Mouse (Mus musculus) c-Kit-positive CD71-positive TER-119-negative erythroid progenitor cells, embryonic 14.5 days (primary cell): ENCODE results near the gene Cd24a.

ENCODE experiments used
- DNase-seq: peaks from one replicate; pipeline ENCODE4 v3.0.0-alpha.2; 2013; ENCODE audit warnings: low read depth

Gene Cd24a

DNA sequence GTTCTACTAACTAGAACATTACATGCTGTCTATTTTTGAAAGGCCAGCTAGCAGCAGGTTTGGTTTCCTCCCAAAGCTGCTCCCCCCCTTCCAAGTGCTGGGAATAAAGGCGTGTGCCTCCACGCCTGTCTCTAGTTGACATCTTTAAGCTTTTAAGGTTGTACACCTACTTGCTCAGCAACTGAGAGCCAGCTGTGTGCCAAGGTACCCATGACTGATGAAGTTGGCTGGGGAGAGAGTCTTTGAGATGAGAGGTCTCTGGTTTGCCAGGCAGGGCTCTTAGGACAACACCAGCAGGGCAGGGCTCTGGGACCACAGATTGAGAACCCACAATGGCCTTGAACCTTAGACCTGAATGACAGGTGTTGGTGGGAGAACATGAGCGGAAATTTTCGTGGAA is 6.5 kb downstream of the Cd24a start:
- DNase-seq: no peak

DNA sequence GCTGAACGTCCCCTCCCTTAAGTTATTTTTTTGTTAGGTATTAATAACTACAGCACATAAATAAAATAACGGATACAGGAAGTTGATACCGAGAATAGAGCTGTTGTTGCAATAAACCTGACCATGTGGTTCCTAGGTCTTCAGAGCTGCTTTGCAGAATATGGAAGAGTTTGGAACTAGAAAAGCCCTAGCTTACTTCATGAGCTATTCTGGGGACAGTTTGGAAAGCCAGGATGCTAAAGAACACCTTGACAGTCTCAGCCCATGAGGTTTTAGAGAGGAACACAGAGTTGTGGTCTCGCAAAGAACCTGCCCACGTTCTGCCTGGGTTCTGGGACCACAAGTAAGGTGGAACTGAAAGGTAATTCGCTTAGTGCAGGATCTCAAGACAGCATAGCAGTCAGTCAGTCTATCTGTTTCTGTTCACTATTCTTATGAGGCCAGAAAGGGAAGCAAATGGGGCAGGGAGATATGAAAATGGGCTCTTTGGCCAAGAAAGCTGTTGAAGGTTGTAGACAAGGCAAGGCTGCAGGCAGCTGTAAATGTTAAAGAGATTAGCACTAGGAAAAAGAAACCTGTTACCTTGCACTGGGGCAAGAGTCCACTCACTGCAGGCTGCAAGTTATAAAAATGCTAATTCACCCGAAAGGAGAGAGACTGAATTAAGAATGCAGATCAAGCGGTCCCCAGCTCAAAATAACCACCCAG is 10.5 kb downstream of the Cd24a start:
- DNase-seq: no peak

DNA sequence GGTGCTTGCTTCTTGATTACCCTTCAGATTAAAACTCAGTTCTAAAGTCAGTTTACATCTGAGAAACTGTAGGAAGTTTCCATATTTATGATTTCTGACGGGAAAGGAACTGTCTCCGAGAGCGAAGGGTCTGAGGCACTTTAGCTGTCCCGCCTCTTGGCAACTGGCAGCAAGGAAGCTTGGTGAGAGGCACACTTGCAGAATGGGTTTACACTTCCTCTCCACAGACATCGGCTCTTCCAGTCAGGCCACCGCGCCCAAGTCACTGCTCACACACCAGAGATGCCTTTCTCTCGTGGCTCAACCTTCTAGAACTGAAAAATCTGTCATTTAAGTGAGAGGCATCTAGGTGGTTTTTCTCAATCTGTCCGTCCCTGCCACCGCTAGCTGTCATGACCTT is 13.4 kb downstream of the Cd24a start:
- no peak for DNase-seq

DNA sequence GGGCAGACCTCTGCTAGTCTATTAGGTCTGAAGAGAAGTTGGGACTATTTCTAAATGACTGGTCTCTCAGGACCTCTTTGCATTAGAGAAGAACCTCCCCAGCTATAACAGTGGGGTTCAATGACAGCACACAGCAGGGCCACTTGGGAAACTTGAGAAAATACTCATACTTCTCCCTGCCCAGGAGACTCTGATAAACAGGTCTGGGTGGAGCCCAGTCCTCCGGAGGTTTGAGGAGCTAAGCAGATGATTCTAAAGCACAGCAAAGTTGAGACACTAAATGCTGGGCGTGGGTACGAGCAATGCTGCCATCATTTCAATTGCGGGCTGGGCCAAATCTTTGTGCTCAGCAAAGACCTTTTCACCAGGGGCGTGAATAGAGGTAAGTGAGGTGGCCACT is 15.1 kb downstream of the Cd24a start:
- no peak for DNase-seq

DNA sequence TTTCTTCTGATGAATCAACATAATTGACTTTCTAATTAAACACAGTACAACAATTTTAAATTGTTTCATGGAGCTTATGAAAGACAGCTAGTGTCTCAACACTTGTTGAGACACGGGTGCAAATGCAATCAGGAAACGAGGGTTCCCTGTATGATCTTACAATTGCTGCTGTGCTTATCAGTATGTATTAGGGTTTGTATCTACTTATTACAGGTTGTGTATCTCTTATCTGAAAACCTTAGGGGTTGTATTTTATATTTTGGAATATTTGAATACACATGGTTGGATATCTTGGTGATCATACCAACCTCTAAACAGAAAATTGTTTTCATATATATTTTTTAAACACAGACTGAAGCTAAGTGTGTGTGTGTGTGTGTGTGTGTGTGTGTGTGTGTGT is 16.1 kb downstream of the Cd24a start:
- DNase-seq: no peak

DNA sequence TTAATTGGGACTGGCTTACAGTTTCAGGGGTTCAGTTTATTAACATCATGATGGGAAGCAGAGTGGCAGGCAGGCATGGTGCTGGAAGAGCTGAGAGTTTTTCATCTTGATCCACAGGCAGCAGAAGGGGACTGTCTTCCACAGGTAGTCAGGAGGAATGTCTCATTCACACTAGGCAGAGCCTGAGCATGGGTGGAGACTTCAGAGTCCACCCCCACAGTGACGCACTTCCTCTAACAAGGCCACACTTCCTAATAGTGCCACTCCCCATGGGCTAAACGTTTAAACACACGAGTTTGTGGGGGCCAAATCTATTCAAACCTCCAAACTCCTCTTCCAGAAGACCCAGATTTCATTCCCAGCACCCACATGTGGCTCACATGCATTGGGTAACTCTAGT is 16.8 kb downstream of the Cd24a start:
- DNase-seq: no peak

DNA sequence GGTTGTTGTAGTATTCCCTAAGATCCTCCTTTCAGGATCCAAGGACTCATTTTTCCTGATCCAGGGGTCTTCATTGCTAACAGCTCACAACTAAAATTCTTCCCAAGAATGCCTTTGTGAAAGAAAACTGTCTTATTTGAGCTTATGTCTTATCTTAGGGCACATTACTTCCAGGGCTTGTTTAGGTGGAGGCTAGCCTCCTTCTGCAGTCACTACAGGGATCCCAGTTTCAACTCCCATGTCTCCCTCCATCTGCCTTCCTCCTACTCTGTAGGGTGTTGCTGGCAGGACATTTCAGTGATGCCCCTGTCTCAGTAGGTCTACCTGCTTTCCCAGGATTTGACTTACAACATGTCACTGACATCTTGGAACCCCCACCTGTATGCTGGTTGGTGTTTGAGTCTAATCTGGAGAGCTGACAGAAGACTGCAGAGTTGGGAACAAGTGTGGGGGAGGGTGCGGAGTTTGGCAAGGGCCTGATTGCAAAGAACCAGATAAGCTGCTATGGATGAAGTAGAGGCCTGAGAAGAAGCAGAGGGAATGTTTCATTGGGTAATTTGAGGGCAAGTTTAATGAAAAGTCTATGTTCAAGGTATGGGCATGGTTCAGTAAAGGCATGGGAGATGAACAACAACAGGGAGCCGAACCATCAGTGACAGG is 20.1 kb downstream of the Cd24a start:
- DNase-seq: no peak

DNA sequence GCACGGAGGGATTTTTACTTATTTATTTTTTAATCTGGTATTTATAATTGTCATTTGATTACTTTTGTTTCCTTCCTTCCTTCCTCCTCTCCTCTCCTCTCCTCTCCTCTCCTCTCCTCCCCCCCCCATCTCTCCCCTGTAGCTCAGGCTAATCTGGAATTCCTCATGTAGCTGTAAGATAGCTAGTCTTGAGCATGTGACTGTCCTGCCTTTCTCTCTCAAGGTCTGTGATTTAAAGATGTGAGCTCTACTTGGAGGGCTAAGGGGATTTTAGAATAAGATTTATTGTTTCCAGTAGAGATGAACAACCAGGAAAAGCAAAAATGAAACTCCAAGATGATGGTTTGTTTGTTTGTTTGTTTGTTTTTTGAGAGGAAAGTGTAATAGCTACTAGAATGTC is 23.0 kb downstream of the Cd24a start:
- no peak for DNase-seq

DNA sequence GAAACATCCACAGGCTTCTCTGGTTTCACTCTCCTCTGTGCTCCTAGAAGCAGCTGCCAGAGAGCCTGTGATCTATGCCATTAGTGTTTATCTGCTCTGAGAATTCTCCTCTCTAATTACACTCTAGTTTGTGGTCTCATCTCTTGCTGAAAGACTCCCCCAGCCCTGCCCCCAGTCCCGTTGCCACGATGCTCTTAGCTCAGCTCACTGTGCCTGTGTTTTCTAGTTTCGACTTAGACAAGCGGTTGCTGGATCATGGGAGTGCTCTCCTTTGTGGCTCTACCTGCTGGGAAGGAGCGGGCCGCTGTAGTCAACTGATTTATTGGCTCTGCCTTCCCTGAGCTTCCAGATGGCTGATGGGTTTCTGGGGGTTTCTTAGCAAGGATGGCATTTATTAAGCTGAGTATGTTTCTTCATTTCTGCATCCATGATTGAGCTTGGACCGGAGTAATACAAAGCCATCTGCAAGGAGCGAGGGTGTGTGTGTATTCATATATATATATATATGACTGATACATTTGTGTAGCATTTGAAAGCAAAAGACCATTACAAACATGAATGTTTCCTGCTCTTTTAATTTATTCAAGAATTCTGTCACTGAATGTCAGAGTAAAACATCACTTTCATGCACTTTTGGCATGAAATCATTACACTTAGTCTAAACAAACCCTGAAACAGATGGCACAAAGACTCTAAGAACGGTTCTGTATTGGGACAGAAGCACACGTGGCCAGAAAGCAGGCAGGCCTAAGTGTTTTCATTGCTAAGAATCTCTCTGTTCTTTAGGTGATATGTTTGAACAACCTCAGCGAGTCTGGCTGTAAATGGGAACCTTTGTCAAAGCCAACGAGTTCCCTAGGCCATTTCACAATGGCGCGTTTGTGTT is 23.7 kb downstream of the Cd24a start:
- DNase-seq: no peak

DNA sequence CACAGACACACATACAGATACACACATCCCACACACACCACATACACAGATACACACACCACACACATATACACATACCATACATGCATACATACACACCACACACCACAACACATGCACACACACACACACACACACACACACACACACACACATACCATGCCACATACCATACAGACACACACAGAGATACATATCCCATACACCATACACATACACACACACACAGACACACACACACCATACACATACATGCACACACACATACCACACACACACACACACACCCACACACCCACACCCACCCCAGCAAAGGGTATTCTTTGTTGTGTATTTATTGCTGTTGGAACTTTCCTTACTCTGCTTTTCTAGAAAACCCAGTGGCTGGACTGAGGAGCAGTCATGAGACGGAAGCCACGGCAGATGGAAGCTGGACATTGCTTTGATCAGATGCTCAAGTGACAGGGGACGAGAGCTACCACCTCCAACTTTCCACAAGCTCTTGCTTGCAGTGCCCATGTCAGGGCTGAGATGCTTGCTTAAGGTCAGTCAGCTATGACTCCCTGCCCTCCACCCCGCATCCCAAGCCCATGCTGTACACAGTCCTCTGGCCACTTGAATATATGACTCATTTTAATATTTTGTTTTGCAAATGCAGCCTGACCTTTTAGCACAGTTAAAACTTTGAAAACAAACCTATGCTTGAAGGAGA is 26.0 kb downstream of the Cd24a start:
- DNase-seq: no peak

DNA sequence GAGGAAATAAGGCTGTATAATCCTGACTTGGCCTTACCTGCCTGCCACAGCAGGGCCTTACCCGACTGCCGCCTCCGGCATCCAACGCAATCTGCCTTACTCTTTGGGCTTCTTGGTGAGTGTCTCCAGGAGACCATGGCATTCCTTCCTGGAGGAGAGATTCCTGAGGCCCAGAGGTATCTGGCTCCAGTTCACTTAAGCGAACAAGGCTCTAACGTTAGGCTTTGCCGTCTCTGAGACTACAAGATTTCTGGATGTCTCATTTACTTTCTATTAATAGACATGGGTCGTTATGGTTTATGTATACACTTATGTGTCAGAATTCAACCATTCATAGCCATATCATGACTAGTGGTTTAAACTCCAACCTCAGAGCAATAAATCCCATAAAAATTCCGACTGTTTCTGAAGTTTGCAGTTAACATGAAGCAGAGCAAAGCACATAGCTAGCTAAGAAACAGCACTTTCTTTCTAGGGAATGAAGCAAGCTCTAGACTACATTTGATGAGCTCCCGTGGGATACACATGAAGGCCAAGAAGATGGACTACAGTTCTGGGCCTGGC is 26.7 kb downstream of the Cd24a start:
- DNase-seq: no peak

DNA sequence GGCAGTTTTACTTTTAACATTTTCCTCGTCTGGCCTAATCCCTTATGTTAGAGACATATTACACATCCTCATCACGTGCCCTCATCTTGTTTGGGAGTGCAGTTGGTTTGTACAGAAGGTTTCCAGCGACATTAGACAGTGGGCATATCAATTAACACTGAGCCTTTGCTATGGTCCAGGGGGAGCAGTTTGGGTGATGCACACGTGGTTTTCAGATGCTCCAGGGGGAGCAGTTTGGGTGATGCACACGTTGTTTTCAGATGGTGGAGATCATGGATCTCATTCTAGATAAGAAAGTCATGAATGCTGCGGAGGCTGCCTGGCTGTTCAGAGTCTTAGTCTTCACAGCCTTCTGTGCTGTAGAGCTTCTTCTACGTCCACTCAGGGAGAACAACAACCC is 27.8 kb downstream of the Cd24a start:
- DNase-seq: no peak

DNA sequence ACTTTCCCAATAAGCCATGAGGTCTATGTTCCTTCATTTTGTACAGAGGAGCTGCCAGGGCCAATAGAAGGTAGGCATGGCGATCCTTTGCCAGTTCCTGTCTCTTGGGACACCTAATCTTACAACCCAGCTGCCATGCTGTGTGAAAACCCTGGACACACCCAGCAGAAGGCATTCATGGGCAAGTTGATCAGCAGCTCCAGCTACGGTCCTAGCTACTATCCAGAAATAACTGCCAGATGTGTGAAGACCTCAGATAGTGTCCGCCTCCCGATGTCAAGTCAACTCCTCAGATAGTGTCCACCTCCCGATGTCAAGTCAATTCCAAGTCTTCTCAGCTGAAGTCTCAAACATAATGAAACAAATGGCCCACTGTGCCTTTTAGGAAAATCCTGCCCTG is 31.4 kb downstream of the Cd24a start:
- DNase-seq: peak; percentile 91

DNA sequence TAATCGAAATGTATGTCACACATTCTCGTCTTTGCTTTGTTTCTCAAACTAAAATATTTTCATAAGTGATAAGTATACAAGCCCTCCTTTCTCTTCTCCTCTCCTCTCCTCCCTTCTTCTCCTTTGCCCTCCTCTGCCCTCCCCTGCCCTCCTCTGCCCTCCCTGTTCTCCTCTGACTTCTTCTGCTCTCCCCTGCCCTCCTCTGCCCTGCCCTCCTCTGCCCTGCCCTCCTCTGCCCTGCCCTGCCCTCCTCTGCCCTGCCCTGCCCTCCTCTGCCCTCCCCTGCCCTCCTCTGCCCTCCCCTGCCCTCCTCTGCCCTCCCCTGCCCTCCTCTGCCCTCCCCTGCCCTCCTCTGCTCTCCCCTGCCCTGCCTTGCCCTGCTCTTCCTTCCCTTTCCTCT is 31.9 kb downstream of the Cd24a start:
- DNase-seq: no peak

DNA sequence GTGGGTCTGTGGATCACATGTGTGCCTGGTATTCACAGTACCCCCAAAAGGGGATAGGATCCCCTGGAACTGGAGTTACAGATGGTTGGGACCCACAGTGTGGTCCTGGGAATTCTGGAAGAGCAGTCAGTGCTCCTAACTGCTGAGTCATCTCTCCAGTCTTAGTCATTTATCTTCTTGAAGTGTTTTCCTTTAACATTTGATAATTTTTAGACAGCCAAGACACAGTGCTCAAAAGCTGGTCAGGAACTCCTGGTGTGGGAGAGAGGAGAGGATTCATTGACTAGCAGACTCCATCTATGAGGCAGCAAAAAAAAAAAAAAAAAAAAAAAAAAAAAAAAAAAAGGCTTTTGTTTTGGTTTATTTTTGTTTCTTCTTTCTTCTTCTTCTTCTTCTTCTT is 33.0 kb downstream of the Cd24a start:
- no peak for DNase-seq

DNA sequence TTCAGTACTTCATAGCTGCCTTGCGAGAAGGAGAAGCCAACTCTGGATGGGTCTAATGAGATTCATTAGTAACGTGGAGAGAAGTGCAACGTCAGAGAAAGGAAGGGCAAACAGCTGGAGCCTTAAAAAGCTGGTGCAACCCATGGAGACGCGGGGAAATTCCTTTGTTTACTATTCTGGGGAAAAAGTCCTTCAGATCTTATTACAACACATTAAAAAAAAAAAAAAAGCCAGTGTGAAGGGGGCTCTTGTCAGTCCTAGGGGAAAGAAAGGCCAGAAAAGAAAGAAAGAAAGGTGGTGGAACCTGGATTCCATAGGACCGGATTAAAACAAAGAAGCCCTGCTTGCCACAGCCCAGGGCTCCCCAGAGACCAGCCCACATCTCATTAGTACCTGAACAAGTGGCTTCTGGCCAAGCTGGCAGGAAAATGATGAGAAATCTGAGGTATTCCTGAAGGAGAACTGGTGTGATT is 41.0 kb downstream of the Cd24a start:
- no peak for DNase-seq

DNA sequence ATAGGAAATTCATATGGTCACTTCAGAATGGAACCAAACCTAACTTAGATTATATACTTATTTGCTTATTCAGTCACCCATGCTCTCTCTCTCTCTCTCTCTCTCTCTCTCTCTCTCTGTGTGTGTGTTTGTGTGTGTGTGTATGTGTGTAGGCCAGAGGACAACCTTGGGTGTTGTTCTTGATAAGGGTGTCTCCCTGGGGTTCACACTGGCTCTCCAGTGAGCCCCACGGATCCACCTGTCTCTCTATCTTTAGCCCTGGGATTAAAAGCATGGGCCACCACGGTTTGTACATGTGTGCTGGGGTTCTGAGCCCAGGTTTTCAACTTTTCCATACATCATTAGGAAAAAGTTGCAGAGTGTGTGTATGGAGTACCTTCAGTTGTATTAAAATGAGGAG is 41.9 kb downstream of the Cd24a start:
- DNase-seq: no peak

DNA sequence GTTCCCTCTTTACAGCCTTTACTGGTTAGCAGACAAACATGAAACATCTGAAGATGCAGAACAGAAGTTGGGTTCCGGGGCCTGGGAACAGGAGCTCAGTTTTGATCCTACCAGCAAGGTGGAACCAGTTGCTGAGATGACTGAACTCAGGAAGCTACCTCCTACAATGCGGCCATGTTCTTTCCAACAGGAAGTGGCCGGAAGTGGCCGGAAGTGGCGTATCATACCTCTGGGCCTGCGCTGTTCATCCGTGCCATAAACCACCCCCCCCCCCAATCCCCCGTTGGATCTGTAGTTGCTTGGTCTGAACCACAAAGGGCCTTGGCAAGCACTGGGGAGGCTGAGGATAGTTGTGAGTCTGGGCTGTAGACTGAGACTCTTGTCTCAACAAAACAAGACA is 45.4 kb downstream of the Cd24a start:
- DNase-seq: no peak

DNA sequence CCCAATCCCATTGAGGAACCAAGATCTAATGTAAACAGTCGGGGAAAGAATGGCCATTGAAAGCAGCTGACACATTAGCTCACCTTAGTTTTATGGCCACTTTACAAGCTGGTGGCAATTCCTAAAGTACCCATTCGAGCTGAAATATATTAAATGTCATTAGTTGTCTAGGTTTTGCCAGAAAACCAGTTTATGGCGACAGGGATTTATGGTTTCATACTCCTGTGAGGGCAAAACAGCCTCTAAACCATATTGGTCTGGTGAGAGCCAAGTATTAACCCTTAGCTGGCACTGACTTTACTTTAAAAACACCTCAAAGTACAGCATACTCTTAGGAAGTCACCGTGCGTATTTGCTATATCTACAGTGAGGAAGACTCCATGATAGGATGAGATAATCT is 46.3 kb downstream of the Cd24a start:
- no peak for DNase-seq

DNA sequence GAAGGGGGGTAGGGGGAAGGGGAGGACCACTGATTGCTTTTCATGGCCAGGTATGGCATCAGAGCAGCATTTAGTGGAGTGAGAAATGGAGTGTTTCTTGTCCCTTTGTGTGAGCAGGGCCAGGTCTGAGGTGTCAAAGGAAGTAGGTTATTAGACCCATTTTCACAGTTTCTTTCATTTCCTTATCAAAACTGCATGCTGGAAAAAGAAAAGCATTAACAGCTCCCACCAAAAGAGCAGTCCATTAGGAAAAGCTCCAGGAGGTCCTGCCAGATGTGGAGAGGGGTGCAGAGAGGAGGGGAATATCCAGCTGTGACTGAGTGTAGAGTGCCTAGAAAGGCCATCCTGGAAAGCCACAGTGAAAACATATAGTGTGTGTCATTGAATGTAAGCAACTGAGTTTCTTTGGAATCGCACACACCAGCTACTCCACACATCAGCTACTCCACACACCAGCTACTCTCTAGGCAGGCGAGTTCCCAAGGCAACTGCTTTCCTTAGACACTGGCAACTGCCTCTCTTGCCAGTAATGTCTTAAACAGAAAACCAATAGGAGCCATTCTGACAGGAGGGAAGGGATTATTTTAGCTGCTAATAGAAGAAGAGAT is 46.8 kb downstream of the Cd24a start:
- no peak for DNase-seq

DNA sequence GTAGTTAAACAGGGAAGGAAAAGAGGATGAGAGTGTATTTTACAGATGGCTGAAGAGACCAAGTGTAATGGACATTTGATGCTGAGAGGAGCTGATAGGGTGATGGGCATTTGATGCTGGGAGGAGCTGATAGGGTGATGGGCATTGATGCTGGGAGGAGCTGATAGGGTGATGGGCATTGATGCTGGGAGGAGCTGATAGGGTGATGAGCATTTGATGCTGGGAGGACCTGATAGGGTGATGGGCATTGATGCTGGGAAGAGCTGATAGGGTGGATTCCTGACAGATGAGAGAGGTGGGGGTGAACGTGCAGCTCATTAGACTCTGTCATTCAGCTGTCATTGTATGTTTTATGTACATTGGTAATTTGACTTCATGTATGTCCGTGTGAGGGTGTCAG is 47.5 kb downstream of the Cd24a start:
- peak; percentile 74 for DNase-seq

DNA sequence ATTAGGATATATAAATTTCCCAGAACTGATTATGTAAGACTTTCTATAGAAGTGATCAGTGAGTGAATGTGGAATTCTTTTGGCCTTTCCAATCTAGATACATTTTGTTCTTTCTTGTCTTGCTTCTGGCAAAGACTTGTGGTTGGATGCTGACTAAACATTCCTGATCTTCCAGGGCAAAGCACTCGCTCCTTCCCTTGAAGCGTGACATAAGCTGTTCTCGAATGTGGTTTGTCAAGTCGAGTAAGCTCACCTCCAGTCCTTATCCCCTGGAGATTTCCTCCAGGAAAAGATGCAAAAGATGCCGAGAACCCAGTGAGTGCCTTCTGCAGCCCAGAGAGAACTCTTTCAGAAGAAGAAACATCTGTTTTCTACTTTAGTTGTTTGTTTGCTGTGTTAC is 51.1 kb downstream of the Cd24a start:
- DNase-seq: no peak
